Mouse (Mus musculus) spleen, adult 2 months (tissue): Measurements from ENCODE around the gene Hdgfl2.

Source experiments
- CTCF ChIP-seq: fragments of 200-500 bp; IDR thresholded peaks from 2 replicates; pipeline ENCODE4 v1.5.1; 2011; ENCODE audit warnings: mild to moderate bottlenecking, inconsistent platforms; ENCODE audit not compliant: insufficient read depth, insufficient read length, insufficient replicate concordance; ENCODE audit errors: extremely low read depth
- POLR2A ChIP-seq: fragments of 200-500 bp; IDR thresholded peaks from 2 replicates; pipeline ENCODE4 v1.6.1; 2011; ENCODE audit warnings: low read depth, low read length, inconsistent platforms

- no peak for TF ChIP-seq CTCF
- TF ChIP-seq POLR2A, result no peak
These were observed 48.8 kb downstream of the Hdgfl2 start for GRCm38 (mm10) chr17:56128246-56128645.
